Mouse (Mus musculus): ENCODE data around the gene BC067074. TPM values are rescaled to one million over a fixed set of nuclear protein-coding genes. Genes with fewer than 3 reads are reported as not detected.
A peak's percentile ranks its signal among the peaks of the same experiment; 100 is the strongest.
"Not testable (repeated sequence)": the region's sequence is repeated elsewhere in the genome, so short reads cannot be mapped to it uniquely, and the experiment has no call there.

Gene BC067074
- polyA plus RNA-seq (2012; rRNA removed): 6.9 and 10.0 TPM in 2 replicates

DNA sequence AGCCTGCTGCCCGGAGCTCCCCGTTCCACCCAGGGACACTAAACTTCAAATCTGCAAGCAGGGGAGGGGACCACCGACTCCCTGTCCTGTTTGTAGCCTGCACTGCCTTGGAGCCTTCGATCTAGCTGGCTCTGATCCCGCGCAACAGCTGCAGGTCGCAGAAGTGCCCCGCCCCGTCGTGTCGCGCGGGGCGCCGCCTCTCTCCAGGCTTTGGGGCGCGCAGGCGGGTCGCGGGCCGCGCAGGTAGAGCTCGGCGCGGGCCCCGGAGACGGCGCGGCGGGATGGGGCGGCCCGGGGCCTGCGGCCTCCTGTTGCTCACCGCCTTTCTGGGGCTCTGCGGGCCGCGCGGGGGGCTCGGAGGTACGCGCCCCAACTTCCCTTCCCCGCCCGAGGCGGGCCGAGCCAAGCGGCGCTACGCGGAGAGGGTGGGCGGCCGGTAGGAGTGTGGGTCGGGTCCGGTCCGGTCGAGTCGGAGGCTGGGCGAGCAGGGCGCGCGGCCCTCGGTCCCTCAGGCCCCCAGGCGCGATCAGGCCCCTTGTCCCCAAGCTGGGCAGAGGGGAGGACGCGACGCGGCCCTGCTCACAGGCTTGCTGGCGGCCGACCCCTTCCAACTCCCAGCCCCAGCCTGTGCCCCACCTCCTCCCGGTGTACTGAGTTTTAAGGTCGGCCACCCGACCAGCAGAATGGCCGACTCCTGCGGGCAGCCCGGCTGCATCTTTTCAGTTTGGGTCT lies at the start of gene BC067074:
Gene BC067074 (plus strand): TSS at position 185 of the 732 bp plus-strand sequence.
- H3K27ac ChIP-seq (ENCODE audit: insufficient read depth, low read depth, low read length): no peak within 1 kb of the TSS
- no peaks in the 10 kb centered on the region for H3K36me3 ChIP-seq (ENCODE audit: control insufficient read depth, insufficient read depth, low read length)
- peak within 1 kb of the TSS; percentile 61 for H3K4me3 ChIP-seq (ENCODE audit: insufficient read depth, low read depth, low read length)
- peak; percentile 42 for DNase-seq
- 1% methylated on average over 70 of the region's 75 CpGs for WGBS
- TF ChIP-seq CTCF (conservative IDR thresholded peaks at IDR 0.05; ENCODE audit: insufficient read depth, insufficient read length, low read depth, low read length): no peak
- TF ChIP-seq POLR2A (IDR thresholded peaks at IDR 0.05; ENCODE audit: low read depth, low read length): no peak
- no peaks in the 10 kb centered on the region for H3K27me3 ChIP-seq (replicated peaks; ENCODE audit: control insufficient read depth, insufficient read depth, low read length)
- peaks cover 3% of the 10 kb centered on the region; the same call in 1 of the 2 replicates for H3K4me1 ChIP-seq (ENCODE audit: control insufficient read depth, insufficient read depth, low read length)

DNA sequence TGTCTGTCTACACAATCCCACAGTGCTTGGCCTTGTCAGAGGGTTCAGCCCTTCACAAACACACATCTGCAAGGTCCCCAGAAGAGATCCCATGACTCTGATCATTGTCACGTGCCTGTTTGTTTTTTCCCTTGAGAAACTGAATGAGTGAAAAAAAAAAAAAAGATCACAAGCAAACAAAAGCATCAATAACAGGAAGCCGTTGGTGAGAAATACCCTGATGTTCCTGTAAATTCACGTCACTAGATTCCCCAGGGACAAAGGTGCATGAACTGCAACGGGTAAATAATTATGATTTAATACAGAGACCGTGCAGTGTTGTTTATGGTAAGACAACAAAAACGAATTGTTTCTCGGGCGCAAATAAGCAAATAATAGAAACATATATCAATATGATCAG lies 47.9 kb upstream of the BC067074 start:
- WGBS: 56% methylated on average over 8 of the region's 8 CpGs
- Histone ChIP-seq H3K27ac (ENCODE audit: insufficient read depth, low read depth, low read length) (peak overlapping the region; percentile 26; the same call in 1 of the 2 replicates), H3K4me1 (ENCODE audit: control insufficient read depth, insufficient read depth, low read length) (no peaks in the 10 kb centered on the region), H3K4me3 (ENCODE audit: insufficient read depth, low read depth, low read length) (no peak overlapping the region), H3K36me3 (ENCODE audit: control insufficient read depth, insufficient read depth, low read length) (no peaks in the 10 kb centered on the region), H3K27me3 (replicated peaks; ENCODE audit: control insufficient read depth, insufficient read depth, low read length) (no peaks in the 10 kb centered on the region)
- TF ChIP-seq POLR2A (IDR thresholded peaks at IDR 0.05; ENCODE audit: low read depth, low read length) (no peak), CTCF (conservative IDR thresholded peaks at IDR 0.05; ENCODE audit: insufficient read depth, insufficient read length, low read depth, low read length) (no peak)
- peak; percentile 77 for DNase-seq

GRCm38 (mm10) chr13:113252580-113252979 lies 40.4 kb upstream of the BC067074 start:
- WGBS: 86% methylated on average over 7 of the region's 7 CpGs
- not testable (repeated sequence) for H3K36me3 ChIP-seq (ENCODE audit: control insufficient read depth, insufficient read depth, low read length)

DNA sequence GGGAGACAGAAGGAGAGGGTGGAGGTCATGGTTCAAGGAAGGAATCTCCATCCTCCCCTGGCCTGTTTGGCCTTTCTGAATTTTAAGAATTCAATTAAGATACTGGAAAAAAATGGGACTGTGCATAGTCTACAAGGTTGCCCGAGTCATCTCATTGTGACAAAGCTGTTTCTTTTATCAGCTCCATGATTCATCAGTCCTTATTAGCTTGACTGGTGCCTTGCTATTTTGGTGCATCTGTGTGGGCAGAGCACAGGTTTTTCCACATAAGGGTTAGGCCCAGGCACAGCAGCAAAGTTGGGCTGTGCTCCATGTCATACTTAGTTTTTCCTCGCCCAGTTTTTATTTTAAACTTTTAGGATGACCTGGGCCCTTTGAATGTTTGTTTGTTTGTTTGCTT lies 36.2 kb upstream of the BC067074 start:
- no peak for DNase-seq
- Histone ChIP-seq H3K36me3 (ENCODE audit: control insufficient read depth, insufficient read depth, low read length) (no peaks in the 10 kb centered on the region), H3K4me3 (ENCODE audit: insufficient read depth, low read depth, low read length) (no peak overlapping the region), H3K27ac (ENCODE audit: insufficient read depth, low read depth, low read length) (no peak overlapping the region), H3K27me3 (replicated peaks; ENCODE audit: control insufficient read depth, insufficient read depth, low read length) (no peaks in the 10 kb centered on the region), H3K4me1 (ENCODE audit: control insufficient read depth, insufficient read depth, low read length) (no peaks in the 10 kb centered on the region)
- no peak for TF ChIP-seq POLR2A (IDR thresholded peaks at IDR 0.05; ENCODE audit: low read depth, low read length)
- no peak for TF ChIP-seq CTCF (conservative IDR thresholded peaks at IDR 0.05; ENCODE audit: insufficient read depth, insufficient read length, low read depth, low read length)
- WGBS: 91% methylated on average over 2 of the region's 2 CpGs

More at GRCm38 (mm10) chr13:113252580-113252979, 40.4 kb upstream of the BC067074 start:
- H3K27me3 ChIP-seq (replicated peaks; ENCODE audit: control insufficient read depth, insufficient read depth, low read length); H3K4me3 ChIP-seq (ENCODE audit: insufficient read depth, low read depth, low read length); DNase-seq; H3K27ac ChIP-seq (ENCODE audit: insufficient read depth, low read depth, low read length); H3K4me1 ChIP-seq (ENCODE audit: control insufficient read depth, insufficient read depth, low read length): not testable (repeated sequence)

- TF ChIP-seq POLR2A (IDR thresholded peaks at IDR 0.05; ENCODE audit: low read depth, low read length) (no peak), CTCF (conservative IDR thresholded peaks at IDR 0.05; ENCODE audit: insufficient read depth, insufficient read length, low read depth, low read length) (peak; percentile 42)
- Histone ChIP-seq H3K4me3 (ENCODE audit: insufficient read depth, low read depth, low read length) (no peak overlapping the region), H3K27ac (ENCODE audit: insufficient read depth, low read depth, low read length) (no peak overlapping the region), H3K4me1 (ENCODE audit: control insufficient read depth, insufficient read depth, low read length) (no peaks in the 10 kb centered on the region), H3K27me3 (replicated peaks; ENCODE audit: control insufficient read depth, insufficient read depth, low read length) (no peaks in the 10 kb centered on the region), H3K36me3 (ENCODE audit: control insufficient read depth, insufficient read depth, low read length) (no peaks in the 10 kb centered on the region)
- WGBS: 49% methylated on average over 5 of the region's 5 CpGs
- DNase-seq: no peak
These were observed 35.8 kb upstream of the BC067074 start for GRCm38 (mm10) chr13:113257190-113257589.

DNA sequence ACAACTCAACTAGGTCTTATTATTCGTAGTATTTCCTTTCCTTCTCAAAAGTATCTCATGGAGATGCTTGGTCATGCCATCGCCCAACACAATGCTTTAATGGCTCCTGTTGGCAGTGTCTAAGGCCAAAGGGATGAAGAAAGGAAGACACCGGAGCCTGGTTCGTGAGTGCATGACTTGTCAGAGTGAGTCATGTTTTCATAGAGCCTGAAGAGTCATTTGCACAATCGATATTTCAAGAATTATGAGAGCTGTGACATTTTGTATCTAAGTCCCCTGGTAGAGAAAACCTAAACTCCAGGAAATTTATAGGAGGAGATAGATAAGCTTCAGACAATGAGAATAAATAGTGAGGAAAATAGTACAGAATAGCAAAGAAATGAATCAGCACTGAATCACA lies 33.7 kb upstream of the BC067074 start:
- TF ChIP-seq POLR2A (IDR thresholded peaks at IDR 0.05; ENCODE audit: low read depth, low read length) (no peak), CTCF (conservative IDR thresholded peaks at IDR 0.05; ENCODE audit: insufficient read depth, insufficient read length, low read depth, low read length) (no peak)
- Histone ChIP-seq H3K27ac (ENCODE audit: insufficient read depth, low read depth, low read length) (no peak overlapping the region), H3K36me3 (ENCODE audit: control insufficient read depth, insufficient read depth, low read length) (no peaks in the 10 kb centered on the region), H3K4me3 (ENCODE audit: insufficient read depth, low read depth, low read length) (no peak overlapping the region), H3K4me1 (ENCODE audit: control insufficient read depth, insufficient read depth, low read length) (no peaks in the 10 kb centered on the region), H3K27me3 (replicated peaks; ENCODE audit: control insufficient read depth, insufficient read depth, low read length) (no peaks in the 10 kb centered on the region)
- 93% methylated on average over 5 of the region's 5 CpGs for WGBS
- DNase-seq: no peak

- H3K4me3 ChIP-seq (ENCODE audit: insufficient read depth, low read depth, low read length): no peak overlapping the region
- H3K27me3 ChIP-seq (replicated peaks; ENCODE audit: control insufficient read depth, insufficient read depth, low read length): no peaks in the 10 kb centered on the region
- 72% methylated on average over 12 of the region's 12 CpGs for WGBS
- H3K36me3 ChIP-seq (ENCODE audit: control insufficient read depth, insufficient read depth, low read length): no peaks in the 10 kb centered on the region
- TF ChIP-seq POLR2A (IDR thresholded peaks at IDR 0.05; ENCODE audit: low read depth, low read length): no peak
- no peak for TF ChIP-seq CTCF (conservative IDR thresholded peaks at IDR 0.05; ENCODE audit: insufficient read depth, insufficient read length, low read depth, low read length)
- no peak for DNase-seq
- no peak overlapping the region for H3K27ac ChIP-seq (ENCODE audit: insufficient read depth, low read depth, low read length)
- no peaks in the 10 kb centered on the region for H3K4me1 ChIP-seq (ENCODE audit: control insufficient read depth, insufficient read depth, low read length)
These were observed 30.1 kb upstream of the BC067074 start for GRCm38 (mm10) chr13:113262822-113263221.
